Mouse (Mus musculus) thymus, postnatal 0 days (tissue): ENCODE measurements around the gene Kidins220. TPM values are rescaled to one million over a fixed set of nuclear protein-coding genes. Genes with fewer than 3 reads are reported as not detected.
A peak's percentile ranks its signal among the peaks of the same experiment; 100 is the strongest.

ENCODE experiments used
- DNase-seq: peaks from one replicate; pipeline ENCODE4 v3.0.0-alpha.2; 2015; ENCODE audit warnings: low spot score
- polyA plus RNA-seq: library from polyadenylated mRNA; unstranded; fragments of >200 nt; fragmentation: Nextera tagmentation; extraction: Ambion mirVana; gene quantifications from 2 replicates; pipeline ENCODE4 v1.2.1, GENCODE M21; 2015

The Kidins220 gene
- polyA plus RNA-seq, 1 experiment from 2014 or later = 15.8 TPM

- no peak for DNase-seq
Measured at GRCm38 (mm10) chr12:24962362-24962967, 12.3 kb upstream of the Kidins220 start.

- no peak for DNase-seq
Measured at GRCm38 (mm10) chr12:24963393-24964022, 11.2 kb upstream of the Kidins220 start.

- no peak for DNase-seq
Measured at GRCm38 (mm10) chr12:24965406-24965805, 9.3 kb upstream of the Kidins220 start.

- no peak for DNase-seq
Measured at GRCm38 (mm10) chr12:24966046-24966445, 8.7 kb upstream of the Kidins220 start.

- no peak for DNase-seq
Measured at GRCm38 (mm10) chr12:24971490-24972200, 3.1 kb upstream of the Kidins220 start.

- DNase-seq = no peak
Measured at GRCm38 (mm10) chr12:24972371-24973350, 2.1 kb upstream of the Kidins220 start.

GRCm38 (mm10) chr12:24973586-24973985 is 1.1 kb upstream of the Kidins220 start:
- peak; percentile 24 for DNase-seq

- DNase-seq = peak; percentile 69
Measured at GRCm38 (mm10) chr12:24975115-24975733, 499 bp downstream of the Kidins220 start.

- DNase-seq = no peak
Measured at GRCm38 (mm10) chr12:24985226-24985625, 10.5 kb downstream of the Kidins220 start.

GRCm38 (mm10) chr12:24995350-24995749 is 20.6 kb downstream of the Kidins220 start:
- no peak for DNase-seq

- DNase-seq = no peak
Measured at GRCm38 (mm10) chr12:25005350-25005749, 30.6 kb downstream of the Kidins220 start.

- no peak for DNase-seq
Measured at GRCm38 (mm10) chr12:25009957-25010356, 35.2 kb downstream of the Kidins220 start.

GRCm38 (mm10) chr12:25010416-25010815 is 35.7 kb downstream of the Kidins220 start:
- DNase-seq = peak; percentile 85

GRCm38 (mm10) chr12:25011733-25012367 is 37.1 kb downstream of the Kidins220 start:
- DNase-seq = peak; percentile 22

- DNase-seq = peak; percentile 81
Measured at GRCm38 (mm10) chr12:25012555-25013540, 38.1 kb downstream of the Kidins220 start.

- DNase-seq = no peak
Measured at GRCm38 (mm10) chr12:25014307-25014927, 39.7 kb downstream of the Kidins220 start.

- DNase-seq = no peak
Measured at GRCm38 (mm10) chr12:25014938-25015337, 40.2 kb downstream of the Kidins220 start.

GRCm38 (mm10) chr12:25016995-25017394 is 42.3 kb downstream of the Kidins220 start:
- no peak for DNase-seq

GRCm38 (mm10) chr12:25021057-25021456 is 46.3 kb downstream of the Kidins220 start:
- no peak for DNase-seq
